Mouse (Mus musculus) midbrain, embryonic 14.5 days (tissue): ENCODE results near the gene Gfod1. TPM values are rescaled to one million over a fixed set of nuclear protein-coding genes. Genes with fewer than 3 reads are reported as not detected.

ENCODE experiments used
- ATAC-seq: fragments of 200-750 bp; cut with Nextera tagmentation; 2 replicates; pipeline ENCODE4 v1.8.0; 2017; ENCODE audit warnings: moderate number of reproducible peaks, moderate library complexity; ENCODE audit not compliant: low FRiP score, low TSS enrichment
- DNase-seq: peaks from one replicate; pipeline ENCODE4 v3.0.0-alpha.2; 2015
- H3K27ac ChIP-seq: fragments of 300-500 bp; sonication (generic); replicated peaks from 2 replicates; pipeline ENCODE4 v1.5.1; 2014; ENCODE audit warnings: mild to moderate bottlenecking, low read depth, low read length, moderate library complexity
- H3K27me3 ChIP-seq: fragments of 300-500 bp; sonication (generic); 2 replicates; pipeline ENCODE4 v1.6.1; 2014; ENCODE audit warnings: low read length, control low read depth, mixed read lengths; ENCODE audit not compliant: control insufficient read depth, insufficient read depth
- H3K36me3 ChIP-seq: fragments of 300-500 bp; sonication (generic); 2 replicates; pipeline ENCODE4 v1.6.1; 2014; ENCODE audit warnings: low read length, control low read depth; ENCODE audit not compliant: control insufficient read depth, insufficient read depth
- H3K4me1 ChIP-seq: fragments of 300-500 bp; sonication (generic); 2 replicates; pipeline ENCODE4 v1.6.1; 2014; ENCODE audit warnings: mild to moderate bottlenecking, antibody characterized with exemption, low read length, control low read depth; ENCODE audit not compliant: control insufficient read depth, insufficient read depth
- H3K4me2 ChIP-seq: fragments of 300-500 bp; sonication (generic); 2 replicates; pipeline ENCODE4 v1.6.1; 2014; ENCODE audit warnings: mild to moderate bottlenecking, low read length, moderate library complexity
- H3K4me3 ChIP-seq: fragments of 300-500 bp; sonication (generic); replicated peaks from 2 replicates; pipeline ENCODE4 v1.5.1; 2014; ENCODE audit warnings: low read depth, low read length
- H3K9ac ChIP-seq: fragments of 300-500 bp; sonication (generic); replicated peaks from 2 replicates; pipeline ENCODE4 v1.6.1; 2014; ENCODE audit warnings: mild to moderate bottlenecking, low read length, moderate library complexity
- H3K9me3 ChIP-seq: fragments of 300-500 bp; sonication (generic); 2 replicates; pipeline ENCODE4 v1.6.1; 2016; ENCODE audit warnings: low read length, control low read depth, mixed read lengths; ENCODE audit not compliant: control insufficient read depth
- WGBS: fragments of 180-500 bp; shearing (Covaris S2); extraction: QIAGEN DNeasy Blood & Tissue Kit; methylation state at CpG from one replicate; pipeline ENCODE4 v1.1.7; 2014; 5-methylcytosine and 5-hydroxymethylcytosine counted together
- polyA plus RNA-seq: library from polyadenylated mRNA; unstranded; fragments of >200 nt; fragmentation: Nextera tagmentation; extraction: Ambion mirVana; gene quantifications from 2 replicates; pipeline ENCODE4 v1.2.1, GENCODE M21; 2014

Gfod1 gene
- 3.7 and 4.7 TPM in 2 replicates for polyA plus RNA-seq

DNA sequence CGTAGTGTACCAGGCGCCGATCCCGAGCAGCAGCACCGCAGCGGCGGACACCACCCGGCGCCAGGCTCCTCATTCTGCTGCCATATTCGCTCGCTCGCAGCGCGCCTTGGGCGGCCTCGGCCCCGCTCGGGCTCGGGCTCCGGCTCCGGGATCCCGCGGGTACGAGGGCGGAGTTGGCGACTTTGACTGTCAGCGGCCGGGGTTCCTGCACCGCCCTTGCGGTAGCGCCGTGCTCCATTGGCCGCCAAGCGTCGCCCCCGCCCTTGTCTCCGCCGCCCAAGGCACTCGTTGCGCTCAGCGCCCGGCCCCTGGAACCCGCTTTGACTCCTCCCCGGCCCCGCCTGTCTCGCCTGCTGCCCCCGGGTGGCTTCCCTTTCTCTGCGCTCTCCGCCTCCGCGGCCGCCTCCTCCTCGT lies at the start of gene Gfod1:
TSS of gene Gfod1 (minus strand) at position 155 of the 414 bp plus-strand sequence.
- H3K27me3 ChIP-seq = 0 out of 2 replicates have a peak, but pooled peaks cover 7% of the 10 kb centered on the region
- peak within 1 kb of the TSS; percentile 83 for H3K9ac ChIP-seq
- peak within 1 kb of the TSS; percentile 91 for H3K27ac ChIP-seq
- no peaks in the 10 kb centered on the region for H3K9me3 ChIP-seq
- H3K4me1 ChIP-seq = peaks cover 31% of the 10 kb centered on the region
- WGBS = under 1% methylated on average over 53 of the region's 53 CpGs
- H3K36me3 ChIP-seq = no peaks in the 10 kb centered on the region
- DNase-seq (peak; percentile 96), ATAC-seq (peak; percentile 94)
- H3K4me3 ChIP-seq = peak within 1 kb of the TSS; percentile 74
- peak within 1 kb of the TSS; percentile 88 for H3K4me2 ChIP-seq

DNA sequence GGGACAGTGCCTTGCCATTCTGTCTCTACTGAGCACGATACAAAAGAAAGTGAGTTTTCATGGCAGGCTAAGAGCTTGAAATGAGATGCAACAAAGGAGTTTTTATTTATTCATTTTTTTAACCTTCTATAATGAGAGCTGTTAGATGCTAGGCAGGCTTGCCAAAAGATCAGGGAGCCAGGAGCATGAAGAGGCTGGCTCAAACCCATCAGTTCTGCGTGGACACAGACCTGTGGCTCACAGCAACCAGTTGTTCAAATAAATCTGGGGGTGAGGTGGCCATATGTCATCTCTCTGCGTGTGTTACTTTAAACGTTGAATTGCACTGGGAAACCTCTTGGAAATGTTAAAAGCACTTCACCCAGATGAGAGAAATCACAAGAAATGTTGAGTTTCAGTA lies 49.4 kb upstream of the Gfod1 start:
- Histone ChIP-seq H3K4me2 (no peak overlapping the region), H3K36me3 (no peaks in the 10 kb centered on the region), H3K9me3 (no peaks in the 10 kb centered on the region), H3K4me1 (no peaks in the 10 kb centered on the region), H3K4me3 (no peak overlapping the region), H3K27ac (no peak overlapping the region), H3K27me3 (no peaks in the 10 kb centered on the region), H3K9ac (no peak overlapping the region)
- no peak for DNase-seq
- no peak for ATAC-seq
- 67% methylated on average over 4 of the region's 4 CpGs for WGBS

- no peak overlapping the region for H3K9ac ChIP-seq
- H3K4me2 ChIP-seq = no peak overlapping the region
- H3K27me3 ChIP-seq = no peaks in the 10 kb centered on the region
- no peaks in the 10 kb centered on the region for H3K9me3 ChIP-seq
- no peaks in the 10 kb centered on the region for H3K36me3 ChIP-seq
- H3K4me1 ChIP-seq = no peaks in the 10 kb centered on the region
- H3K27ac ChIP-seq = no peak overlapping the region
- H3K4me3 ChIP-seq = no peak overlapping the region
- DNase-seq (no peak), ATAC-seq (no peak)
- 86% methylated on average over 9 of the region's 9 CpGs for WGBS
Observed at GRCm38 (mm10) chr13:43350489-43351169, 46.7 kb upstream of the Gfod1 start.

- H3K9me3 ChIP-seq = no peaks in the 10 kb centered on the region
- H3K9ac ChIP-seq = no peak overlapping the region
- no peak for ATAC-seq
- H3K4me1 ChIP-seq = no peaks in the 10 kb centered on the region
- no peaks in the 10 kb centered on the region for H3K36me3 ChIP-seq
- no peak overlapping the region for H3K27ac ChIP-seq
- H3K4me3 ChIP-seq = no peak overlapping the region
- H3K27me3 ChIP-seq = no peaks in the 10 kb centered on the region
- H3K4me2 ChIP-seq = no peak overlapping the region
- no peak for DNase-seq
- 85% methylated on average over 8 of the region's 8 CpGs for WGBS
Observed at GRCm38 (mm10) chr13:43349376-43349775, 45.4 kb upstream of the Gfod1 start.

- ATAC-seq (no peak), DNase-seq (no peak)
- Histone ChIP-seq H3K4me1 (no peaks in the 10 kb centered on the region), H3K4me2 (no peak overlapping the region), H3K4me3 (no peak overlapping the region), H3K36me3 (no peaks in the 10 kb centered on the region), H3K27me3 (no peaks in the 10 kb centered on the region), H3K9ac (no peak overlapping the region), H3K27ac (no peak overlapping the region), H3K9me3 (no peaks in the 10 kb centered on the region)
Observed at GRCm38 (mm10) chr13:43346825-43347224, 42.9 kb upstream of the Gfod1 start.

- ATAC-seq (no peak), DNase-seq (peak; percentile 8)
- Histone ChIP-seq H3K4me1 (no peaks in the 10 kb centered on the region), H3K27me3 (no peaks in the 10 kb centered on the region), H3K36me3 (no peaks in the 10 kb centered on the region), H3K4me3 (no peak overlapping the region), H3K4me2 (no peak overlapping the region), H3K9ac (no peak overlapping the region), H3K27ac (no peak overlapping the region), H3K9me3 (no peaks in the 10 kb centered on the region)
- WGBS = 63% methylated on average over 4 of the region's 4 CpGs
Observed at GRCm38 (mm10) chr13:43338632-43339031, 34.7 kb upstream of the Gfod1 start.

GRCm38 (mm10) chr13:43338001-43338400 lies 34.0 kb upstream of the Gfod1 start:
- no peak overlapping the region for H3K4me3 ChIP-seq
- WGBS = 96% methylated on average over 8 of the region's 8 CpGs
- H3K27ac ChIP-seq = no peak overlapping the region
- DNase-seq (no peak), ATAC-seq (no peak)
- no peaks in the 10 kb centered on the region for H3K27me3 ChIP-seq
- H3K4me1 ChIP-seq = no peaks in the 10 kb centered on the region
- no peaks in the 10 kb centered on the region for H3K9me3 ChIP-seq
- H3K36me3 ChIP-seq = no peaks in the 10 kb centered on the region
- no peak overlapping the region for H3K4me2 ChIP-seq
- no peak overlapping the region for H3K9ac ChIP-seq

DNA sequence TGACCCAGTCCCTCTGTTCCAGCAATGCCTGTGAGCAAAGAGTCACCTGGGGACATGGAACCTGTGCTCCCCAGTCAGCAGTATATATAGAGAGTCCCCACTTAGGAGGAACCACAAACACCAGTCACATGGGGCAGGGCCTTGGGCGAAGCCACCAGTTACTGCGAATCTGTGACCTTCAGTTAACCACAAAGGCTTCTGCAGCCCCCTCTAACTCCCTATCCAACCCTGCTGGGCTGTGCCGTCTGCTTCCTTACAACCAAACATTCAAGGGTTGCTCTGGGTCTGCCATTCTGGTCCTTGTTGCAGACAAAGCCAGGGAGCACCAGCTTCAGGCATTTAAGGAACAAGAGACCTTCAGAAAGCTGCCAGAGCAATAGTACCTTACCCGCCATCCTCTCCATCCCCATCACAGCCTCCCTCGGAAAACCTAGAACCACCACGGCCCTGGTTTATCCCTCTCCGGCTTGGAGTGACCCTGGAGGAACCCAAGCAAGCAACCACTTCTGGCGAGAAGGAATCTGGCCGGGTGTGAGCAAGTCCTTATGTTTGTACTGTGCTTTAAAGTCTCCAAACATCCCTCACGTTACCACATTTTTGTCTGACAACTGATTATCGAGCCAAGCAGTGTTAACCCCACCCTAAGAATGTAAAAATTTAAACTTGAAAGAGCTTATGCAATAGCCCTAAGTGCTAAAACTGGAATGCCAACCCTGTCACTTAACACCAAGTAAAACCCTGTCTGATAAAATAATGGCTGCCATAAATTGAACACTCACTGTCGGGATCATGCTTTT lies 32.7 kb upstream of the Gfod1 start:
- 85% methylated on average over 12 of the region's 12 CpGs for WGBS
- Histone ChIP-seq H3K9me3 (no peaks in the 10 kb centered on the region), H3K4me3 (no peak overlapping the region), H3K9ac (no peak overlapping the region), H3K36me3 (no peaks in the 10 kb centered on the region), H3K4me1 (no peaks in the 10 kb centered on the region), H3K4me2 (no peak overlapping the region), H3K27ac (no peak overlapping the region), H3K27me3 (no peaks in the 10 kb centered on the region)
- DNase-seq = no peak
- no peak for ATAC-seq

GRCm38 (mm10) chr13:43332591-43332990 lies 28.6 kb upstream of the Gfod1 start:
- no peak overlapping the region for H3K9ac ChIP-seq
- no peaks in the 10 kb centered on the region for H3K27me3 ChIP-seq
- H3K4me1 ChIP-seq = no peaks in the 10 kb centered on the region
- 47% methylated on average over 7 of the region's 7 CpGs for WGBS
- H3K4me2 ChIP-seq = no peak overlapping the region
- H3K4me3 ChIP-seq = no peak overlapping the region
- no peaks in the 10 kb centered on the region for H3K36me3 ChIP-seq
- ATAC-seq = no peak
- no peak overlapping the region for H3K27ac ChIP-seq
- peak; percentile 27 for DNase-seq
- H3K9me3 ChIP-seq = no peaks in the 10 kb centered on the region
